Mouse (Mus musculus): ENCODE results near the gene Reln.

Gene Reln

GRCm38 (mm10) chr5:22344556-22344975 lies at the start of gene Reln:
Gene Reln, minus strand, starts transcription at chr5:22344702.
- no peak for DNase-seq

- no peak for DNase-seq
Measured at GRCm38 (mm10) chr5:22388502-22388901, 44.0 kb upstream of the Reln start.

- DNase-seq, result no peak
Measured at GRCm38 (mm10) chr5:22360510-22360909, 16.0 kb upstream of the Reln start.

GRCm38 (mm10) chr5:22348412-22348811 lies 3.9 kb upstream of the Reln start:
- DNase-seq, result no peak

- DNase-seq, result no peak
Measured at GRCm38 (mm10) chr5:22347732-22348131, 3.2 kb upstream of the Reln start.

GRCm38 (mm10) chr5:22345894-22346635 lies 1.6 kb upstream of the Reln start:
- peak; percentile 55 for DNase-seq

GRCm38 (mm10) chr5:22344976-22345651 lies 612 bp upstream of the Reln start:
- peak; percentile 80 for DNase-seq

- peak; percentile 69 for DNase-seq
Measured at GRCm38 (mm10) chr5:22343843-22344555, 503 bp downstream of the Reln start.

- DNase-seq, result no peak
Measured at GRCm38 (mm10) chr5:22343536-22343842, 1.0 kb downstream of the Reln start.

GRCm38 (mm10) chr5:22342461-22342860 lies 2.0 kb downstream of the Reln start:
- peak; percentile 58 for DNase-seq

GRCm38 (mm10) chr5:22340991-22341390 lies 3.5 kb downstream of the Reln start:
- DNase-seq, result no peak

GRCm38 (mm10) chr5:22335408-22335807 lies 9.1 kb downstream of the Reln start:
- DNase-seq, result no peak

- peak; percentile 67 for DNase-seq
Measured at GRCm38 (mm10) chr5:22330802-22331201, 13.7 kb downstream of the Reln start.

GRCm38 (mm10) chr5:22328431-22329359 lies 15.8 kb downstream of the Reln start:
- no peak for DNase-seq

- no peak for DNase-seq
Measured at GRCm38 (mm10) chr5:22327170-22327569, 17.3 kb downstream of the Reln start.

- DNase-seq, result peak; percentile 56
Measured at GRCm38 (mm10) chr5:22323801-22324200, 20.7 kb downstream of the Reln start.

- no peak for DNase-seq
Measured at GRCm38 (mm10) chr5:22317807-22318206, 26.7 kb downstream of the Reln start.

GRCm38 (mm10) chr5:22316471-22316870 lies 28.0 kb downstream of the Reln start:
- no peak for DNase-seq

- peak; percentile 59 for DNase-seq
Measured at GRCm38 (mm10) chr5:22315990-22316389, 28.5 kb downstream of the Reln start.

GRCm38 (mm10) chr5:22312995-22313394 lies 31.5 kb downstream of the Reln start:
- DNase-seq, result no peak

- DNase-seq, result peak; percentile 82
Measured at GRCm38 (mm10) chr5:22311046-22311445, 33.5 kb downstream of the Reln start.

GRCm38 (mm10) chr5:22309001-22309400 lies 35.5 kb downstream of the Reln start:
- no peak for DNase-seq

GRCm38 (mm10) chr5:22307853-22308252 lies 36.6 kb downstream of the Reln start:
- no peak for DNase-seq
